Mouse (Mus musculus): ENCODE data around the gene Acss2.
"Not testable (repeated sequence)": the region's sequence is repeated elsewhere in the genome, so short reads cannot be mapped to it uniquely, and the experiment has no call there.

Acss2 gene

DNA sequence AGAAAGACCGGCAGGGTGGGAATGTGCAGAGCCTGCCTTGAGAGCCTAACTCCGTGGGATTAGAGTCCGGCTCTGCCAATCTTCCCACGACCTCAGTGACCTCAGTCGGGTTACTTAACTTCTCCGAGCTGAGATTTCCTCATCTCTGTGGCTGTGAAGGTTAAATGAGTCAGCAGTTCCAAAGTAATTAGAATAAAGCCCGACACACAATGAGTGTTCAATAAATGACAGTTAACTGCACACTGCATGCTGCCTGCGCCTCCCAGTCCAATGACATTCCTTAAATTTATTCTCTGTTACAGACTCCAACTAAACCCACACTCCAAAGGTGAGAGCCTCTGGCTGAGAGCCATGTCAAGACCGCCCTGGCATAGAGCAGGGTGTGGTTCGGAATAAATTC, 67.7 kb downstream of the Acss2 start:
- DNase-seq (ENCODE audit: inconsistent age in 2 of 2, low spot score in 1 of 2): peak; percentile 34 to 81

- DNase-seq (ENCODE audit: inconsistent age in 2 of 2, low spot score in 1 of 2): no peak
Observed at GRCm38 (mm10) chr2:155588136-155588535, 70.4 kb downstream of the Acss2 start.

DNA sequence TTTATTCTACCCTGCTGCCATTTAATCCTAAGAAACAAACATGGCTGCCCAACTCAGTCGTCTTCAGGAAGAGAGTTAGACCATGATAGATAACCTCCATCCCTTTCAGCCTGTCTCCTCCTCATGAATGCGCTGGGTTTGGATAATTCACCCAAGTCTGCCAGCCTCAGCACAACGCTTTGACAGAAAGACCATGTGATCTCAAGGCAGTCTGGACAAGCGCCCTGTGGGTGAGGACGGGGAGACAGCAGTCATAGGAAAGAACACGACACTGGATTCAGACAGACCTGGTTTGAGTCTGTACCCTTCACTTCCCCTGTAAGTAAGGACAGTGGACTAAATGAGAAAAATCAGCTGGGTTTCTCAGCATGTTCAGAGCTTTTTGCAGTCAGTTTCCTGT, 71.8 kb downstream of the Acss2 start:
- DNase-seq (ENCODE audit: inconsistent age in 2 of 2, low spot score in 1 of 2): peak in 1 of 2 experiments; percentile 39

DNA sequence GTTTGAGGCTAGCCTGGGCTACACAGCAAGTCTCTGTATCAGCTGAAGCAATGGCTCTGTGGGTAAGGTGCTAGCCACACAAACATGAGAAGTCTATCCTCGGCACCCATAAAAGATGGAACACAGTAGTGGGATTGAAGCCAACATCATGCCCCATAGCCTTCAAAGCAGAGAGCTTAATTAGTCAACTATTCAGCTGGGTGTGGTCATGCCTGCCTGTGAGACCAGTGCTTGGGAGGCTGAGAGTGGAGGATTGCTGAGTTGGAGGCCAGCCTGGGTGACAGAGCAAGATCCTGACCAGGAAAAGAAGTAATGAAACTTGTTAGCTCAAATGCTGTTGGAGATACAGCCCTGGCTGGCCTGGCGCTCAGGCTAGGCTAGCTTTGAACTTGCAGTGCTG, 73.1 kb downstream of the Acss2 start:
- no peak for DNase-seq (ENCODE audit: inconsistent age in 2 of 2, low spot score in 1 of 2)

DNA sequence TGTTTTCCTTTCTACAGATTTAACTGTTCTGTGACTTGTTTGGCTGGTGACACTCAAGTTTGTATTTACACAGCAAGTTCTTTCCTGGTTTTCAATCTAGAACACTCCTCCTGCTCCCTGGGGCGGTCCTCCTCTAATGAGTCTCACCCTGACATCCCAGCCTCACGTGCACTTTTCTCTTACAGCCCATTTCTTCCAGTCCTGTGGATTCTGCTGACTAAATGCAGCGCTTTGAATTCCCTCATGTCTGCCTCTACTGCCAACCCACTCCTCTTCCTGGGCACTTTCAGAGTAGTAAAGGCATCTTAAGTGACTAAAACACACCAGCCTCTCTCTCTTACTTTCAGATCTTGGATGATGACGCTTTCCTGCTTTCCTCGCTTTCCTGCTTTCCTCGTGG, 73.9 kb downstream of the Acss2 start:
- DNase-seq (ENCODE audit: inconsistent age in 2 of 2, low spot score in 1 of 2): no peak

- DNase-seq (ENCODE audit: inconsistent age in 2 of 2, low spot score in 1 of 2): peak; percentile 99 to 100
Observed at GRCm38 (mm10) chr2:155592137-155592853, 74.5 kb downstream of the Acss2 start, which contains the start of gene Gss. Gene Gss, minus strand, starts transcription at chr2:155592810.

- no peak for DNase-seq (ENCODE audit: inconsistent age in 2 of 2, low spot score in 1 of 2)
Observed at GRCm38 (mm10) chr2:155592854-155593283, 75.1 kb downstream of the Acss2 start.

DNA sequence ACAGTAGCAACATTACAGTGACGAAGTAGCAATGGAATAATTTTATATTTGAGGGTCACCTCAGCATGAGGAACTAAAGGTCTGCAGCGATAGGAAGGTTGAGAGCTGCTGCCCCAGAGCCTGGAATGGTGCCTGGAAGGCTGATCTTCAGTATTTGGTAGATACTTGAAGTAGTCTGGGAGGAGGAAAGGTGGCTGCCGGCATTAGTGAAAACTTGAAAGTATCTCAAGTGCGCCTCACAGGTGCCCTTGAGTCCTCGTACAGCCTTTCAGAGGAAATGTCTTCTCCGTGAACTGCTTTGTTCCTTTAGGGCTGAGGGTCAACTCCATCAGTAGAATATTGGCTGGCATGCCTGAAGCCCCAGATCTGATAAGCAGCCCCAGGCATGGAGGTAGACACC, 77.8 kb downstream of the Acss2 start:
- DNase-seq (ENCODE audit: inconsistent age in 2 of 2, low spot score in 1 of 2): no peak

GRCm38 (mm10) chr2:155603707-155604106, 86.0 kb downstream of the Acss2 start:
- DNase-seq (ENCODE audit: inconsistent age in 2 of 2, low spot score in 1 of 2): no peak

GRCm38 (mm10) chr2:155604560-155605235, 87.0 kb downstream of the Acss2 start:
- DNase-seq (ENCODE audit: inconsistent age in 2 of 2, low spot score in 1 of 2): no peak

DNA sequence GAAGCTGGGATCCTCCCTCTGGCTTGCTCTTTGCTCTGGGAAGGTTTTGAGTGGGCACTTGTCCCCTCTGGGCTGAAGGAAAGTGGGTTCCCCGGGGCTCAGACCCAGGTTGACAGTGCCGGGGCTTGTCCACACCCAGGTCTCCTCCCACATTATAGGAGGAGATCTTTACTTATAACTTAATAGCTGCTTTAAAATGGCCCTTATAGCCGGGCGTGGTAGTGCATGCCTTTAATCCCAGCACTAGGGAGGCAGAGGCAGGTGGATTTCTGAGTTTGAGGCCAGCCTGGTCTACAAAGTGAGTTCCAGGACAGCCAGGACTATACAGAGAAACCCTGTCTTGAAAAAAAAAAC, 87.5 kb downstream of the Acss2 start:
- not testable (repeated sequence) for DNase-seq (ENCODE audit: inconsistent age in 2 of 2, low spot score in 1 of 2)

DNA sequence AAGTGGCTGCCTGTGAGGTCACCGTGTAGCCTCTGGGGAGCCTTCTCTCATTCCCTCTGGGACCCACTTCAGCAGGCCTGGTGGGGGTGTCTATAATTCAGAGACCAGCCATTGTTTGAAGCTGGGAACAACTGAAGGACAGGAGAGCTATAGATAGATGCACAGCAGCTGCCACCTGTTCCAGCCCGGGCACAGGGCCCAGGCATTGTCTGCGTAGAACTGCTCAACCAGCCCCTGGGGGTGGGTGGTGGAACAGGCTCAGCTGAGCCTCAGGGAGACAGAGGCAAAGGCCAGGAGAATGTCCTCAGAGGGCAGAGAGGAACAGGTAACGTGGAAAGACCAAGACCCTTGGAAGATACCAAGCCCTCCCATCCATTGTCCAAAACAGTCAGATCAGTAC, 88.6 kb downstream of the Acss2 start:
- DNase-seq (ENCODE audit: inconsistent age in 2 of 2, low spot score in 1 of 2): no peak

DNA sequence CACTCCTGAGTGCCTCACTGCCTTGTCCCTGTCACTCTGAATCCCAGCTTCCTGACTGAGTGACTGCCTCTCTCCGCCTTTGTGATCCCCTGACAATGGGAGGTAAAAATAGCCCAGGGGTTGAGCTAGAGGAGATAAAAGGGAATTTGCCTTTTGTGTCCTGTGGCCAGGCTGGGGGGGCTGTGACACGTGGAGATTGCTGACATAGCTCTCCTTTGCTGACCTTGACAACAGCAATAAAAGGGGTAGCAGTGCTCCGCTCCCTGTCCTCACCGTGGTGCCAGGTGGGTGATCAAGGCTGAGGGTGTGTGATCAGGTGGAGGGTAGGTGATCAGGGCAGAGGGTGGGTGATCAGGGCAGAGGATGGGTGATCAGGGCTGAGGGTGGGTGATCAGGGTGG, 93.2 kb downstream of the Acss2 start, which contains the start of gene Myh7b:
Gene Myh7b (plus strand): TSS at position 235 of the 400 bp plus-strand sequence.
- DNase-seq (ENCODE audit: inconsistent age in 2 of 2, low spot score in 1 of 2): no peak

DNA sequence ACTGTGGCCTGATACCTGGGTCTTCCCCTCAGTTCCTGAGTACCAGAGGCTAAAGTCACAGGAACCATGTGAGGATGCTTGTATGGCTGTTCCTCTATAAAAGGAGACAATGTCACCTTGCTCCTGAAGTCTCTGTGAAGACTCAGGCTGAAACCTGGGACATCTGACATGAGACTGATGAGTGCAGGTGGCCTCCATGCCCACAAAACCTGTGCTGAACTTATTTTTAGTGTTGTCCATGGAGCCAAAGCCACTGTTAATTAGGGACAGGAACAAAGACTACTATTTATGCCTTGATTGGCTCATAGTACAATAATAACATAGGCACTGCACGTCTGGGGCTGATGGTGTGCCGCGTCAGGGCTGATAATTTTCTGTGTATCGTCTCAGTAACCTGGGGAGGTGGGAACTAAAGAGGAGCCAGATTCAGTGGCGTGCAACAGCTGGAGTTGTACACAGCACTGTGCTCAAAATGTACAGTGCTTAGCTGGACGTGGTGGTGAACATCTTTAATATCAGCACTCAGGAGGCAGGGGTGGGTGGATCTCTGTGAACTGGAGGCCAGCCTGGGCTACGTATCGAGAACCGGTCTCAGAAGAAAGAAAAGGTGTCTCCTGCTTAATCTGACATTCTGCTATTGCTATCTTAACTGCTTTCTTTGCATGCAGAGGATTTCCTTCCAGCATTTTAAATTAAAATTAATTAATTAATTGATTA, 94.2 kb downstream of the Acss2 start:
- DNase-seq (ENCODE audit: inconsistent age in 2 of 2, low spot score in 1 of 2): no peak

GRCm38 (mm10) chr2:155613326-155613755, 95.6 kb downstream of the Acss2 start:
- peak; percentile 78 to 89 for DNase-seq (ENCODE audit: inconsistent age in 2 of 2, low spot score in 1 of 2)

DNA sequence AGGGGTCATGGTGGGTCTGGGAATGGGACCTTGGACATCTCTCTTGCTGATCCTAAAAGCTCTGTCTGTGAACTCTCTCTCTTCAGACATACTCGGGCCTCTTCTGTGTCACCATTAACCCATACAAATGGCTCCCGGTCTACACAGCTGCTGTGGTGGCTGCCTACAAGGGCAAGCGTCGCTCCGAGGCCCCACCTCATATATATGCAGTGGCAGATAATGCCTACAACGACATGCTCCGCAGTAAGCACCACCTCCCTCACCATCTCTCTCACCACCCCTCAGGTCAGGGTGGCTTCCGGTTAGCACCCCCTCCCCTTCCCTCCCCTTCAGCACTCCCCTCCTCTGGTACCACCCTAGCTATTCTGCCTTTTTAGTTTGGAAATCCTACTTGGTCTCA, 96.2 kb downstream of the Acss2 start:
- no peak for DNase-seq (ENCODE audit: inconsistent age in 2 of 2, low spot score in 1 of 2)

DNA sequence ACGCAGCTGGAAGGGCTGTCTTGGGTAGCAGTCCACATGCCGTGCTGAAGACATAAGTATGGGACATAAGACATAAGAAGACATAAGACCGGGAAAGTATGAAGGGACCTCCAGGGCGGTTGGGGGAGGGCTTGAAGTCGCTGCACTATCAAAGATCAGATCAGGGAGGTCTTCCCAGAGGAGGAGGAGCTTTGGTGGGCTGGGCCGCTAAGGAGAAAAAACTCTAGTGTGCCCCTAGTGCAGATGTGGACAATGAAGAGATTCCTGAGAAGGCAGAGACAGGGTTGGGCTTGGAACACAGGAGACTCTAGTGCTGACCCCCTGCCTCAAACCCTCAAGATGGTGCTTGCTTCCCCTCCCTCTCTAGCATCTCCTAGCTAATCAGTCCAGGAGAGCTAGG, 99.2 kb downstream of the Acss2 start:
- DNase-seq (ENCODE audit: inconsistent age in 2 of 2, low spot score in 1 of 2): no peak

DNA sequence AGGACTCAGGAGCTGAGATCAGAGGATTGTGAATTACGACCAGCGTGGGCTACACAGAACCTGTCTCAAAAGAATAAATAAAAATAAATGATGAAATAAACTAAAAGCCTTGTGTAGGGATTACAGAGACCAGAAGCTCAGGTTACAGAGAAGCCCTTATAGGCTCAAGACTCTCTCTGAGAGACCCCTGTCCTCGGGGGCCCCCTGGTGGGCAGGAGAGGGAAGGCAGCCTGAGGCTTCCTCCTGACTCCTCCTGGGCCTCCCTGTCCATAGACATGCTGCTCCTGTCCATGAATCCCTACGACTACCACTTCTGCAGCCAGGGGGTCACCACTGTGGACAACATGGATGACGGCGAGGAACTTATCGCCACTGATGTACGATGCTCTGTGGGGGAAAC, 102.1 kb downstream of the Acss2 start:
- peak; percentile 87 to 96 for DNase-seq (ENCODE audit: inconsistent age in 2 of 2, low spot score in 1 of 2)

DNA sequence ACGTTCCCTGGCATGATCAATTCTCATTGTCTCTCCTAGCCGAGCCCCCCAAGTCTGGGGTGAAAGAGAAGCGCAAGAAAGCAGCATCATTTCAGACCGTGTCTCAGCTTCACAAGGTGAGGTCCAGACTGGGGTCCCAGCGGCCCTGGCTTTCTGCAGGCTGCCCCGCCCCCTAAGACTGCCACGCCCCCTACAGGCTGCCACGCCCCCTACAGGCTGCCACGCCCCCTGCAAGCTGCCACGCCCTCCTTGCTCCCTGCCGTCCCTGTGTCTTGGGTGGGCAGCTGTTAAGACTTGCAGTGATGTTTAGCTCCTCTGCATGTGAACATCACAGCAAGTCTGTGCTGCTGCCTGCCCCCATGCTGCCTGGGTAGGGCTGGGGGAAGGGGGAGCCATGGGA, 104.9 kb downstream of the Acss2 start:
- no peak for DNase-seq (ENCODE audit: inconsistent age in 2 of 2, low spot score in 1 of 2)

DNA sequence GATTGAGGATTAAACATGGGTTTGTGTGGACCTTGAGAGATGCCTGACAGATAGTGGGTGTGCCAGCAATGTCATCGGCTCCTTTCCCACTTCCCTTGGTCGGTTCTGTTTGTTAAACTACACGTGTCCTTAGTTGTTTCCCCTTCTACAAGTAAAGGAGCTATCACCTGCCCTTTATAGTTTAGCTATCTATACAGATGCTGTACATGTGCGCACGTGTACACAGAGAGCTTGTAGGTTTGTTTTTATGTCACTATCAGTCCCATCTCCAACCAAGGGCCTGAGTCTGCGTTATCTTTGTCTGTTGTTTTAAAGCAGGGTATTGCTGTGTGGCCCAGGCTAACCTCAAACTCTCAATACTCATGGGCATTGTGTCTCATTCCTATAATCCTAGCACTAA, 106.2 kb downstream of the Acss2 start:
- DNase-seq (ENCODE audit: inconsistent age in 2 of 2, low spot score in 1 of 2): no peak

- peak in 1 of 2 experiments; percentile 63 for DNase-seq (ENCODE audit: inconsistent age in 2 of 2, low spot score in 1 of 2)
Observed at GRCm38 (mm10) chr2:155624730-155625129, 107.0 kb downstream of the Acss2 start.

- DNase-seq (ENCODE audit: inconsistent age in 2 of 2, low spot score in 1 of 2): no peak
Observed at GRCm38 (mm10) chr2:155626277-155626676, 108.5 kb downstream of the Acss2 start.

Measured in adrenal gland, adult (tissue).